14 mouse cellular contexts compared by ENCODE assay signal in genomic region chr6:50662925-50663583, GRCm38 (mm10). TPM values are rescaled to one million over a fixed set of nuclear protein-coding genes. Genes with fewer than 3 reads are reported as not detected.
DNase-seq lines count a peak whose midpoint lies in the region; ATAC-seq and TF ChIP-seq lines count a peak whose summit lies in the region.
"Had no signal": no experiment of that assay in that cellular context is flagged by ENCODE, and none has a peak within 500 bp of the region (broad histone marks: within the 10 kb centered on the region; RNA-seq: fewer than 3 reads in every experiment).

No protein-coding gene starts in this region.

- intact Hi-C loops in gastrocnemius, adult 2 months (cut with DNase I) = no loop called here

- H3K4me1 ChIP-seq in midbrain, embryonic 16.5 days (ENCODE audit: control insufficient read depth, insufficient read depth, low read length) = peaks cover 2% of the 10 kb centered on the region; the same call in 1 of the 2 replicates
- no peaks in the 10 kb centered on the region for H3K4me1 ChIP-seq in midbrain, embryonic 15.5 days
- peaks cover 43% of the 10 kb centered on the region for H3K4me1 ChIP-seq in kidney, embryonic 15.5 days
- peaks cover 19% of the 10 kb centered on the region for H3K4me1 ChIP-seq in forebrain, embryonic 15.5 days

- 74% methylated on average over 12 of the region's 12 CpGs for WGBS in midbrain, embryonic 16.5 days
- WGBS in midbrain, embryonic 15.5 days = 78% methylated on average over 12 of the region's 12 CpGs
- 30% methylated on average over 12 of the region's 12 CpGs for WGBS in kidney, embryonic 15.5 days
- WGBS in forebrain, embryonic 15.5 days = 76% methylated on average over 12 of the region's 12 CpGs

- no peak for ATAC-seq in midbrain, embryonic 16.5 days
- no peak; the same call in 1 of the 2 replicates for ATAC-seq in midbrain, embryonic 15.5 days (replicated peaks)
- ATAC-seq in kidney, embryonic 15.5 days (replicated peaks; ENCODE audit: low FRiP score) = peak; percentile 59
- no peak for ATAC-seq in forebrain, embryonic 15.5 days (replicated peaks)

- no peaks in the 10 kb centered on the region for H3K27me3 ChIP-seq in midbrain, embryonic 16.5 days (ENCODE audit: control insufficient read depth, insufficient read depth, low read depth, low read length)
- H3K27me3 ChIP-seq in midbrain, embryonic 15.5 days (replicated peaks) = no peaks in the 10 kb centered on the region
- H3K27me3 ChIP-seq in kidney, embryonic 15.5 days = no peaks in the 10 kb centered on the region
- H3K27me3 ChIP-seq in forebrain, embryonic 15.5 days = no peaks in the 10 kb centered on the region
- H3K27me3 ChIP-seq: embryonic facial prominence, embryonic 12.5 days had no signal

- H3K4me2 ChIP-seq in midbrain, embryonic 16.5 days (ENCODE audit: low read length) = no peak overlapping the region
- H3K4me2 ChIP-seq in midbrain, embryonic 15.5 days = no peak overlapping the region
- H3K4me2 ChIP-seq in kidney, embryonic 15.5 days = no peak overlapping the region
- H3K4me2 ChIP-seq in forebrain, embryonic 15.5 days (replicated peaks) = no peak overlapping the region
- H3K4me2 ChIP-seq: embryonic facial prominence, embryonic 12.5 days had no signal

- H3K36me3 ChIP-seq in midbrain, embryonic 16.5 days (ENCODE audit: control insufficient read depth, insufficient read depth, low read length) = no peaks in the 10 kb centered on the region
- no peaks in the 10 kb centered on the region for H3K36me3 ChIP-seq in midbrain, embryonic 15.5 days (replicated peaks)
- no peaks in the 10 kb centered on the region for H3K36me3 ChIP-seq in kidney, embryonic 15.5 days
- no peaks in the 10 kb centered on the region for H3K36me3 ChIP-seq in forebrain, embryonic 15.5 days
- H3K36me3 ChIP-seq: embryonic facial prominence, embryonic 12.5 days had no signal

- no peaks in the 10 kb centered on the region for H3K9me3 ChIP-seq in midbrain, embryonic 16.5 days (replicated peaks; ENCODE audit: control insufficient read depth, low read length, poor library complexity, severe bottlenecking)
- no peaks in the 10 kb centered on the region for H3K9me3 ChIP-seq in midbrain, embryonic 15.5 days
- H3K9me3 ChIP-seq in kidney, embryonic 15.5 days (replicated peaks) = no peaks in the 10 kb centered on the region
- H3K9me3 ChIP-seq in forebrain, embryonic 15.5 days = no peaks in the 10 kb centered on the region
- H3K9me3 ChIP-seq: embryonic facial prominence, embryonic 12.5 days had no signal

- no peak for TF ChIP-seq CTCF in gastrocnemius, adult 2 months (IDR thresholded peaks at IDR 0.05)

- H3K4me3 ChIP-seq in gastrocnemius, adult 2 months = peak overlapping the region; percentile 24
- H3K4me3 ChIP-seq in midbrain, embryonic 16.5 days (ENCODE audit: low read depth, low read length) = no peak overlapping the region
- no peak overlapping the region for H3K4me3 ChIP-seq in midbrain, embryonic 15.5 days
- no peak overlapping the region for H3K4me3 ChIP-seq in kidney, embryonic 15.5 days (replicated peaks)
- no peak overlapping the region for H3K4me3 ChIP-seq in forebrain, embryonic 15.5 days
- H3K4me3 ChIP-seq: embryonic facial prominence, embryonic 12.5 days had no signal

- H3K27ac ChIP-seq in gastrocnemius, adult 2 months = 0 out of 2 replicates have a peak overlapping the region, but pooled peaks have one; percentile 13
- H3K27ac ChIP-seq in midbrain, embryonic 16.5 days (ENCODE audit: low read length) = 0 out of 2 replicates have a peak overlapping the region, but pooled peaks have one; percentile 20
- no peak overlapping the region for H3K27ac ChIP-seq in midbrain, embryonic 15.5 days
- peak overlapping the region; percentile 86 for H3K27ac ChIP-seq in kidney, embryonic 15.5 days
- no peak overlapping the region for H3K27ac ChIP-seq in forebrain, embryonic 15.5 days (replicated peaks)
- H3K27ac ChIP-seq: embryonic facial prominence, embryonic 12.5 days had no signal

- no peak overlapping the region for H3K9ac ChIP-seq in midbrain, embryonic 16.5 days (ENCODE audit: low read depth, low read length)
- no peak overlapping the region for H3K9ac ChIP-seq in midbrain, embryonic 15.5 days
- H3K9ac ChIP-seq in kidney, embryonic 15.5 days = no peak overlapping the region
- no peak overlapping the region for H3K9ac ChIP-seq in forebrain, embryonic 15.5 days (replicated peaks)
- H3K9ac ChIP-seq: embryonic facial prominence, embryonic 12.5 days had no signal

- peak; percentile 21 for DNase-seq in gastrocnemius, adult 2 months
- DNase-seq in gastrocnemius, adult 8-10 months (ENCODE audit: low spot score in 2 of 2) = no peak
- DNase-seq in urinary bladder, postnatal 25 days (ENCODE audit: low spot score) = peak; percentile 16
- DNase-seq in thymus, postnatal 4 days = no peak
- DNase-seq: heart, postnatal 4 days; layer of hippocampus, postnatal 36 days had no signal

RNA-seq across cellular contexts. Expression of gene Npvf, which starts 8.8 kb away (rescaled TPM):
- total RNA-seq in gastrocnemius, adult 2 months (2021) = not detected
- not detected for total RNA-seq in gastrocnemius, adult 8-10 months (2022)
- polyA plus RNA-seq in midbrain, embryonic 16.5 days (2015; fragmentation: Nextera tagmentation; extraction: Ambion mirVana) = 1.3 and 1.5 TPM in 2 replicates
- 0.43 and 1.5 TPM in 2 replicates for polyA plus RNA-seq in midbrain, embryonic 15.5 days (2015; fragmentation: Nextera tagmentation; extraction: Ambion mirVana)
- polyA plus RNA-seq in kidney, embryonic 15.5 days (2015; fragmentation: Nextera tagmentation; extraction: Ambion mirVana) = 0.26 TPM in 1 of 2 replicates, not detected in the other
- 1.0 TPM in 1 of 2 replicates, not detected in the other for polyA plus RNA-seq in forebrain, embryonic 15.5 days (2015; fragmentation: Nextera tagmentation; extraction: Ambion mirVana)
- total RNA-seq: adrenal gland, postnatal 4 days; gastrocnemius, postnatal 4 days; layer of hippocampus, postnatal 36 days; MEL had no signal
- polyA plus RNA-seq: embryonic facial prominence, embryonic 12.5 days had no signal

Comparison
In these comparisons a context has a peak if more than half of its experiments do, and no peak if none do; other contexts are left out.
1. DNase-seq: peak in gastrocnemius, adult 2 months (single experiment) and urinary bladder, postnatal 25 days (single experiment); none in gastrocnemius, adult 8-10 months (0 of 2) and thymus, postnatal 4 days (single experiment).
2. H3K27ac ChIP-seq: peak in gastrocnemius, adult 2 months (single experiment), midbrain, embryonic 16.5 days (single experiment) and kidney, embryonic 15.5 days (single experiment); none in midbrain, embryonic 15.5 days (single experiment) and forebrain, embryonic 15.5 days (single experiment).